Mouse (Mus musculus) hindbrain, embryonic 16.5 days (tissue): Measurements from ENCODE around the gene Hlx. TPM values are rescaled to one million over a fixed set of nuclear protein-coding genes. Genes with fewer than 3 reads are reported as not detected.

Experiments used
- ATAC-seq: fragments of 200-750 bp; cut with Nextera tagmentation; 2 replicates; pipeline ENCODE4 v1.8.0; 2017; ENCODE audit warnings: moderate TSS enrichment, moderate library complexity
- H3K27ac ChIP-seq: fragments of 300-500 bp; sonication (generic); 2 replicates; pipeline ENCODE4 v1.5.1; 2014; ENCODE audit warnings: low read depth, mild to moderate bottlenecking, control low read depth, low read length, moderate library complexity
- H3K27me3 ChIP-seq: fragments of 300-500 bp; sonication (generic); replicated peaks from 2 replicates; pipeline ENCODE4 v1.6.1; 2014; ENCODE audit warnings: low read length; ENCODE audit not compliant: control insufficient read depth, insufficient read depth
- H3K36me3 ChIP-seq: fragments of 300-500 bp; sonication (generic); 2 replicates; pipeline ENCODE4 v1.6.1; 2014; ENCODE audit warnings: mild to moderate bottlenecking, low read length, moderate library complexity, mixed read lengths; ENCODE audit not compliant: control insufficient read depth, insufficient read depth
- H3K4me1 ChIP-seq: fragments of 300-500 bp; sonication (generic); 2 replicates; pipeline ENCODE4 v1.6.1; 2014; ENCODE audit warnings: low read depth, low read length; ENCODE audit not compliant: control insufficient read depth, insufficient read depth
- H3K4me2 ChIP-seq: fragments of 300-500 bp; sonication (generic); 2 replicates; pipeline ENCODE4 v1.6.1; 2014; ENCODE audit warnings: mild to moderate bottlenecking, low read length, control low read depth, moderate library complexity
- H3K4me3 ChIP-seq: fragments of 300-500 bp; sonication (generic); 2 replicates; pipeline ENCODE4 v1.5.1; 2014; ENCODE audit warnings: mild to moderate bottlenecking, low read length, control low read depth, moderate library complexity
- H3K9ac ChIP-seq: fragments of 300-500 bp; sonication (generic); 2 replicates; pipeline ENCODE4 v1.6.1; 2014; ENCODE audit warnings: low read depth, mild to moderate bottlenecking, control low read depth, low read length, moderate library complexity
- H3K9me3 ChIP-seq: fragments of 300-500 bp; sonication (generic); 2 replicates; pipeline ENCODE4 v1.6.1; 2014; ENCODE audit warnings: mild to moderate bottlenecking, low read length, moderate library complexity; ENCODE audit not compliant: control insufficient read depth
- WGBS: fragments of 180-500 bp; shearing (Covaris S2); extraction: QIAGEN DNeasy Blood & Tissue Kit; methylation state at CpG from one replicate; pipeline ENCODE4 v1.1.7; 2014; 5-methylcytosine and 5-hydroxymethylcytosine counted together
- polyA plus RNA-seq: library from polyadenylated mRNA; unstranded; fragments of >200 nt; fragmentation: Nextera tagmentation; extraction: Ambion mirVana; gene quantifications from 2 replicates; pipeline ENCODE4 v1.2.1, GENCODE M21; 2015

The Hlx gene
- polyA plus RNA-seq, 1 experiment from 2014 or later: 2.3 TPM

- 49% methylated on average over 3 of the region's 3 CpGs for WGBS
Measured at GRCm38 (mm10) chr1:184763866-184764265, 31.4 kb upstream of the Hlx start.

DNA sequence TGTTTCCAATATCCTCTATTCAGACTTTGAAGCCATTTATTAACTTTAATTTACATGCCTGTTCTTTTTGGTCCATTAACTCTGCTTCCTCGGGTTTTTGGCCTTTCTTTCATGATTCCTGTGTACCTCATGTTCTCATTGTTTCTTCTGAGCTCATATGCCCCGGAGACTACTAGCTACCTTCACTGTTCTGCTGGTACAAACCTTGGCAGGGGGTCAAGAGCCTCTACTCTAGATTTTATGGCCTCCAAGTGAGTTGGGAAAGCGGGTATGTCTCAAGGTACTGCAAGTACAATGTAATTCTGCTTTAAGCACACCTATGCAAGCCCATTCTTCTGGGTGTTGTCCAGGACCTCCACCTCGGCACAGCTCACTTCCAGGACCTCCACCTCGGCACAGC lies 30.5 kb upstream of the Hlx start:
- no peak overlapping the region for H3K9ac ChIP-seq
- no peak overlapping the region for H3K4me3 ChIP-seq
- WGBS: 57% methylated on average over 5 of the region's 5 CpGs
- H3K4me1 ChIP-seq: no peaks in the 10 kb centered on the region
- H3K27ac ChIP-seq: no peak overlapping the region
- H3K36me3 ChIP-seq: no peaks in the 10 kb centered on the region
- H3K27me3 ChIP-seq: no peaks in the 10 kb centered on the region
- no peak for ATAC-seq
- no peak overlapping the region for H3K4me2 ChIP-seq
- no peaks in the 10 kb centered on the region for H3K9me3 ChIP-seq

More at GRCm38 (mm10) chr1:184763866-184764265, 31.4 kb upstream of the Hlx start:
- Histone ChIP-seq H3K9me3 (no peaks in the 10 kb centered on the region), H3K27me3 (no peaks in the 10 kb centered on the region), H3K4me2 (no peak overlapping the region), H3K4me3 (no peak overlapping the region), H3K4me1 (no peaks in the 10 kb centered on the region), H3K36me3 (no peaks in the 10 kb centered on the region), H3K9ac (no peak overlapping the region), H3K27ac (no peak overlapping the region)
- ATAC-seq: no peak

GRCm38 (mm10) chr1:184761988-184762387 lies 29.6 kb upstream of the Hlx start:
- Histone ChIP-seq H3K27ac (no peak overlapping the region), H3K4me2 (no peak overlapping the region), H3K36me3 (no peaks in the 10 kb centered on the region), H3K4me1 (no peaks in the 10 kb centered on the region), H3K9ac (no peak overlapping the region), H3K9me3 (no peaks in the 10 kb centered on the region), H3K27me3 (no peaks in the 10 kb centered on the region), H3K4me3 (no peak overlapping the region)
- WGBS: 80% methylated on average over 4 of the region's 4 CpGs
- ATAC-seq: no peak

GRCm38 (mm10) chr1:184752671-184753070 lies 20.3 kb upstream of the Hlx start:
- H3K4me1 ChIP-seq: no peaks in the 10 kb centered on the region; the same call in 1 of the 2 replicates
- 92% methylated on average over 5 of the region's 5 CpGs for WGBS
- ATAC-seq: no peak
- H3K9ac ChIP-seq: no peak overlapping the region
- H3K36me3 ChIP-seq: no peaks in the 10 kb centered on the region
- no peak overlapping the region for H3K27ac ChIP-seq
- H3K4me3 ChIP-seq: no peak overlapping the region
- no peak overlapping the region for H3K4me2 ChIP-seq
- no peaks in the 10 kb centered on the region for H3K9me3 ChIP-seq
- H3K27me3 ChIP-seq: no peaks in the 10 kb centered on the region

DNA sequence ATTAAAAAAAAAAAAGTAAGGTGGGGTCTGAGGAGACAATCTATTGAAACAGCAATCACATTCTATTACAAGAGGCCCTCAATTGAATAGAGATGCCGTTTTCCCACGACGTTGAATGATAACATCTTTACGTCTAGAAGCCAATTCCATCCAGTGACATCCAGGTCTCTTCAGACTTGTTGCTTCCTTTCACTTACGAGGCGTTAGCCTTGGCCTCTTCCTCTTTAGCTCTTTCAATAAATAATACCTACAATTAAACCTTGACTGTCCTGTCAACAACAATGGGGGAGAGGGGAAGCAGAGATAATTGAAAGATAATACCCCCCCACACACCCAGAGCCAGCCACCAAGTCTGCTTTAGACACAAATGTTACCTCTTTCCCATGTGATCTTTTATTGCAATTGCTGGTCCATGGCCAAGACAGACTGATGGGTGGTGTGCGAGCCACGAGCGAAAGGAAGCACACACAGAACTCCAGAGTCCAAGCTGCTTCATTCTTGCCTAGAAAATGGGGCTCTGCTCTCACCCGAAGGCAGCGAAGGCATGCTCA lies 17.8 kb upstream of the Hlx start:
- WGBS: 78% methylated on average over 11 of the region's 11 CpGs
- Histone ChIP-seq H3K4me3 (no peak overlapping the region), H3K9me3 (no peaks in the 10 kb centered on the region), H3K27me3 (no peaks in the 10 kb centered on the region), H3K9ac (no peak overlapping the region), H3K4me2 (no peak overlapping the region), H3K4me1 (no peaks in the 10 kb centered on the region; the same call in 1 of the 2 replicates), H3K27ac (no peak overlapping the region), H3K36me3 (no peaks in the 10 kb centered on the region)
- ATAC-seq: no peak

GRCm38 (mm10) chr1:184748692-184749152 lies 16.3 kb upstream of the Hlx start:
- Histone ChIP-seq H3K27ac (no peak overlapping the region), H3K4me2 (peak overlapping the region; percentile 23; the same call in 1 of the 2 replicates)

DNA sequence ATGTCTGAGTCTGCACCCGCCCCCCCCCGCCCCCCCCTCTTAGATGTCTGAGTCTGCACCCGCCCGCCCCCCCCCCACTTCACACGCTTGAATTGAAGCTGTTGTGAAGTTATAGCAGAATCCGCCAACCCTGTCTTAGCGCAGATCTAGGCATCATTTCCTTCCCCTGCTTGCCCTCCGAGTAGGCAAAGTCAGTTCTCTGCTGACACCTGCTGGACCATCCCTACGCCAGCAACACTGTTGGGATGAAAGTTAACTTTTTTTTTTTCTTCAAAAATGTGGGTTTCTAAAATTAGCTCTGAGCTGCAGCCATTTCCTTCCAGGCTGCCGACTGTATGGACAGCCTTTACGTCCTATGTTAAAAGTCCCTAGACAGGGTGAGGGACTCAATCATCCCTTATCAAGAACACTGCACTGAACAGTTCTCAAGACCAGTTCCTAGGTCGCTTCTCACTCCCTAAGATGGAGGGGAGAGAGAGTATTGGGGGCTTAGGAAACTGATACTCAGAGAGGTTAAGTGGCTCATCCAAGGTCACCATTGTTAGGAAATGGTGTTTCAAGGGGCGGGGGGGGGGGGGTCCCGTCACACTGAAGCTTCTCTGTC lies 5.6 kb upstream of the Hlx start:
- no peak overlapping the region for H3K9ac ChIP-seq
- ATAC-seq: 0 out of 2 replicates have a peak, but pooled peaks have one; percentile 63
- H3K4me1 ChIP-seq: peaks cover 3% of the 10 kb centered on the region; the same call in 1 of the 2 replicates
- H3K36me3 ChIP-seq: no peaks in the 10 kb centered on the region
- no peak overlapping the region for H3K4me2 ChIP-seq
- no peak overlapping the region for H3K27ac ChIP-seq
- no peaks in the 10 kb centered on the region for H3K9me3 ChIP-seq
- 7% methylated on average over 12 of the region's 14 CpGs for WGBS
- H3K27me3 ChIP-seq: peaks cover 48% of the 10 kb centered on the region
- no peak overlapping the region for H3K4me3 ChIP-seq

More at GRCm38 (mm10) chr1:184748692-184749152, 16.3 kb upstream of the Hlx start:
- H3K27me3 ChIP-seq: no peaks in the 10 kb centered on the region
- 40% methylated on average over 14 of the region's 14 CpGs for WGBS
- no peaks in the 10 kb centered on the region for H3K36me3 ChIP-seq
- H3K9me3 ChIP-seq: no peaks in the 10 kb centered on the region
- H3K9ac ChIP-seq: no peak overlapping the region
- H3K4me1 ChIP-seq: no peaks in the 10 kb centered on the region; the same call in 1 of the 2 replicates
- ATAC-seq: no peak
- H3K4me3 ChIP-seq: no peak overlapping the region

DNA sequence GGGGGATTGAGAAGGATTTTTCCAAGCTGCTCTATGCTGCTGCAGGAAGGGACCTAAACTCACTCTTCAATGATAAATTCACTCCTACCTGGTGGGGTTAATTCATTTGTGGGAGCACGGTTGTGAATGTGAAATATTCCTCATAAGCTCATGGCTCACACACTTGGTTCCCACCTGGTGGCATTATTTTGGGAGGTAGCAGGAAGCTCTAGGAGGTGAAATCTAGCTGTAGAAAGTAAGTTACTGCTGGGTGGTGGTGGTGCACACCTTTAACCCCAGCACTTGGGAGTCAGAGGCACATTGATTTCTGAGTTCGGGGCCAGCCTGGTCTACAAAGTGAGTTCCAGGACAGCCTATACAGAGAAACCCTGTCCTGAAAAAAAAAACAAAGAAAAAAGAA lies 4.8 kb upstream of the Hlx start:
- no peaks in the 10 kb centered on the region for H3K36me3 ChIP-seq
- H3K9me3 ChIP-seq: no peaks in the 10 kb centered on the region
- ATAC-seq: no peak
- H3K27me3 ChIP-seq: peaks cover 53% of the 10 kb centered on the region
- H3K27ac ChIP-seq: no peak overlapping the region
- H3K4me1 ChIP-seq: peaks cover 3% of the 10 kb centered on the region; the same call in 1 of the 2 replicates
- H3K4me3 ChIP-seq: no peak overlapping the region
- H3K9ac ChIP-seq: no peak overlapping the region
- WGBS: 26% methylated on average over 2 of the region's 2 CpGs
- no peak overlapping the region for H3K4me2 ChIP-seq

DNA sequence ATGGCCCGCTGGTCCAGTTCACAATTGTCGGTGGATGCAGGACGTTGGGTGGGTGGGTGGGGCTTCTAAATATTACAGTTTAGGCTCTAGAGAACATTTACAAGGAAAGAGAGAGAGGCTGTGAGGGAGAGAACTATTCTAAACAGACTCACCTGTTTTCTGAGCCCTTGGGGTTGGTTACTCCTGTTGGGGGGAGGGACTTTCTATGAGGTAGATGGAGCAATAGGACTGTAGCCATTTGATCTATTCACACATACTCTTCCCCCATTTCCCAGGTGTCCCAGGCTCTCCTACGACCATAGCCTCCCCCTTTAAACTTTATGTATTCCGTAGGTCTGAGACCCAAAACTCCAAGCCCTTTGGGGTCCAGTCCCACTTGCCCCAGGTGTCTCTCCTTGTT lies 3.8 kb upstream of the Hlx start:
- H3K4me3 ChIP-seq: no peak overlapping the region
- WGBS: 10% methylated on average over 5 of the region's 5 CpGs
- H3K9ac ChIP-seq: no peak overlapping the region
- H3K27me3 ChIP-seq: peaks cover 53% of the 10 kb centered on the region
- peaks cover 12% of the 10 kb centered on the region for H3K4me1 ChIP-seq
- no peak overlapping the region for H3K4me2 ChIP-seq
- no peak overlapping the region for H3K27ac ChIP-seq
- no peaks in the 10 kb centered on the region for H3K9me3 ChIP-seq
- no peak for ATAC-seq
- H3K36me3 ChIP-seq: no peaks in the 10 kb centered on the region
